Mouse (Mus musculus): ENCODE data around the gene Gabrg2. TPM values are rescaled to one million over a fixed set of nuclear protein-coding genes. Genes with fewer than 3 reads are reported as not detected.

The Gabrg2 gene
- polyA plus RNA-seq, 1 experiment from 2014 or later: 113 TPM

GRCm38 (mm10) chr11:41903661-41904060 lies 97.0 kb downstream of the Gabrg2 start:
- Histone ChIP-seq H3K9me3 (no peaks in the 10 kb centered on the region), H3K36me3 (no peaks in the 10 kb centered on the region), H3K4me3 (no peak overlapping the region), H3K9ac (no peak overlapping the region), H3K27ac (replicated peaks) (no peak overlapping the region), H3K4me1 (replicated peaks) (no peaks in the 10 kb centered on the region), H3K4me2 (no peak overlapping the region), H3K27me3 (no peaks in the 10 kb centered on the region)
- ATAC-seq (ENCODE audit: low FRiP score, low read depth): no peak
- 89% methylated on average over 2 of the region's 2 CpGs for WGBS

Other genes starting within 250 kb of the Gabrg2 start
- gene Gabra1, start 182.1 kb upstream of the Gabrg2 start, polyA plus RNA-seq (2015; fragmentation: Nextera tagmentation; extraction: Ambion mirVana): 19.0 and 19.3 TPM in 2 replicates

Measured in hindbrain, embryonic 15.5 days (tissue).